Mouse (Mus musculus): Measurements from ENCODE around the gene Grem2.

Grem2 gene

DNA sequence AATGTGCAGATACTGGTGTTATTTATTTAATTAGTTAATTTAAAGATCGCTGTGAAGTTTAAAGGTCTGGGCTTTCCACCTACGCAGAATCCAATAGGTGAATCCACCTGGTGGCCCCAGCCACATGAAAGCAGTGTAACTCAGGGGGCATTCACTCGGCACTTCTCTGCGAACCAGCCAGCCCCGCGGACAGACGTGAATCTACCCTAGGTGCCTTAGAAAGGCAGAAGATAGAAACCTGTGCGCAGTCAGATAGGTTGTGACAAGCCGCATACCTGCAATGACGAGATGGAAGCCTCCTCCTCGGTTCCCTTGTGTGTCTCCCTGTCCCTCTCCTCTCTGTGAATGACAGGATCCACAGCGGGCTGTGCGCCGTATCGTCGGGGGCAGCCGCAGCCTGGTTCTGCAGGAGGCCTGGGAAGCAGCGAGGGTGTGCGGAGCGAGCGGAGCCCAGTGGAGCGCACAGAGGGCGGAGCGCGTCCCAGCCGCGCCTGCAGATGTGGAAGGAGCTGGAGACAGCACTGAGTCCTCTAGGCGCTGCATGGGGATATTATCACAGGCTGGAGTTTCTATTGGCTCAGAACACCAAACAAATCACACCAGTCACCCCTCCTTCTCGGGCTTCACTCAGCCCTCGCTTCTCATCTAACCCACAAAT is at the start of gene Grem2:
TSS of gene Grem2 (minus strand) at position 522 of the 658 bp plus-strand sequence.
- DNase-seq, result no peak

DNA sequence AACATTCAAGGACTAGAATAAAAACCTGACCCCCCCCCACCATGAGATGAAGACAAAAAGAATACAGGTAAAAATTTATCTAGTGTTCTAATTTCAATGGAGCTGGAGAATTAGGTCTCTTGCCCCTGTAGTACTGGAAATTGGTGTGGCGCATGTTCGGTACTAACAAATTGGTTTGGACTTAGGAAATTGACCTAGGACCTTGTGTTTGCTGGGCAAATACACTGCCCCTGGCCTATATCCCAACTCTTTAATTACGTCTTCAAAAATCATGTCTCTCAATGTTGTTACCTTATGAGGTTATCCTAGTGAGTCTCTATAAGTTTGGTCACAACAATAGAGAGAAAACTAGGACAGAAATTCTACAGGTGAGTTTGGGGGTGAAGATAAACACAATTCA is 38.2 kb upstream of the Grem2 start:
- no peak for DNase-seq

DNA sequence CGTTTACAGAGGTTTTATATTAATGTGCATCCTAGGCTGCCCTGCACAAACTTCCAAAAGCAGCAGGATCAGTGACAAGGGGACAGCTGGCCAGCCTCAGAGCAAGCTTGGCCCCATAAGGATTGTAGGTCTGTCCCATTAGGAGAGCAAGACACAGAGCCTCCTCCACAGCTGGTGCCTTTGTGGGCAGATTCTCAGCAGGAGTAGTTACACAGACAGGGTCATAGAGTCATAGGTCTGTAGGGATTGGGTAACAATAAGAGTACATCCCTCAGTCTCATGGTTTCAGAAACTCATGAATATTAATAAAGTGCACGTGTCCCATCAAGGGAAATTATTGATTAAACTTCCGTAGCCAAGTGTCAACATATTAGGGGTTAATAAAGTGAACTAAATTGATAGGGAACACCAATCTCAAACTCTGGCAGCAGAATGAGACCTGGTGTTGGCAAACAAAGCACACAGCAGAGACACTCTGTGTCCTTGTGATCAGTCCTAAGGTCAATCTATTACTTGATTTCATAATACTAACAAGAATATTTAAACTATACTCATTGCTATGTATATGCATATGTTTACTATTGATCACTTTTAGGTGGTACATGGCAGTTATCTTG is 9.5 kb upstream of the Grem2 start:
- no peak for DNase-seq

DNA sequence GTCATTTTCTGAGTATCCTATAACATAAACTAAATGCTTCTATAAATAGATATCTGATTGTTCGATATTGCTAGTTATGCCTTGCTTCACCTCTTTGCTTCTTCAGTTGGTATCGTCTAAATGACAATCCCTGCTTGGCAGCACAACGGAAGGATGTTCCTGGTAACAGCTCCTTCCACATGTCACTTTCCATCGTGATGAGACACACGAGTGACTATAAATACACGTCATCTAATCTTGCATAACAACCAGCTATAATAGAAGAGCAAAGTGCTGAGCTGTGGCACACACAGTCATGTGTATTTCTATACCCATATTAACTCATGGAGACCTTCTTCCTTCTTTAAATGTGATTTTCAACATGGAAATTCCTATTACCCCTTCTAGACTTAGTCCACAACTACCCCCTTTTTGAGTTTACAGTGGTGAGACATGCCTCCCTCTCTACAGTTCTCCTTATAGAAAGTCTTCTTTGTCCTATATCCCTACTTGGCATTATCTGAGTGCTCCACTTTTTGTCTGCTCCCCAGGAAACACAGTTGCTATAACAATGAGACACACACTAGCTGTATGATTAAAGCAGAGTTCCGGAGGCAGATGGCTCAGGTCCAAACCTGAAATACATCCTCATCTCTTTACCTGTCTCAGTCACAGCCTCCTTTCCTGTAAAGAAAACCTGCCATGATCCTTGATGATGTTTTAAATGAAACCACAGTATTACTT is 8.0 kb upstream of the Grem2 start:
- DNase-seq, result no peak

DNA sequence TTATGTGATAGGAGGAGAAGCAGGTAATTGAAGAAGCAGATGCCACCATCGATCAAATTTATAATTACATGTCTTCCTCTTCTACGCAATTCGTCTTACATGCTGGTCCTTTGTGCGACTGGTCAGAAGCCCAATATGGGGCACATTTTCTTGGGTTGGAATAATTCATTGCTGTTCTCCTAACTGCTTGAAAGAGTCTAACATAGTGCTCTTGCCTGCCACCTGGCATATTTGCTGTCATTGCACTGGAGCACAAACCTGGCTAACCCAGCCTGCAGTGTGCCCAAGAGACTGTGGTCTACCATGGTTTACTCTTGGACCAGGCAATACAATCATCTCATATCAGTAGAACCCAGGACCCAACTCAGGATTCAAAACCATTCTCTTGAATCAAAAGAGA is 2.7 kb downstream of the Grem2 start:
- DNase-seq, result no peak

DNA sequence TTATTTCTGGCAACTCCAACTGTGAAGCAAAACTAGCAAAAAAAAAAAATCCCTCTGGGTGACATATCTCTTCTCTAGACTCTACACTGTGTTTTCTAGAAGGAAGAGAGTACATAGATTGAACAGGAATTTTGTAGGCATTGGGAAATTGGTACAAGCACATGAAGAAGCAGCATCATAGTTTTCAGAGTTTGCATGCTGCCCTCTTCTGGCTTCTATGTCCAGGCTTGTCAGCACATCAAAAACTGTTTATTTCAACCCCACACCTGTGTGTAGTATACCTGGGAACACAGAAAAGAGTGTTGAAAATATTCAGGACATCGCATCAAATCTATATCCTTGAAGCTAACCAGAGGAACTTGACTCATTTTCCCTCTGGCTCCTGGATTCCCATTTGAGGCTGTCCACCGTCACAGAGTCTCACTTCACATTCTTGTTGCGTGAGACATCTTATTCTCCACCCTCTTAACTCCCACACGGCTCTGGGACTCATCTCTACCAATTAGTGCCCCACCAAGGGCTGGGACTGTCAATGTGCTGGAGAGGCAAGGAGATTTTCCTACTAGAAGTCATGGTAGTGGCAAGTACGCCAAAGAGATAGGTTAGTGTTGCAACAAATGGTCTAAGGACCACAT is 3.3 kb downstream of the Grem2 start:
- DNase-seq, result no peak

DNA sequence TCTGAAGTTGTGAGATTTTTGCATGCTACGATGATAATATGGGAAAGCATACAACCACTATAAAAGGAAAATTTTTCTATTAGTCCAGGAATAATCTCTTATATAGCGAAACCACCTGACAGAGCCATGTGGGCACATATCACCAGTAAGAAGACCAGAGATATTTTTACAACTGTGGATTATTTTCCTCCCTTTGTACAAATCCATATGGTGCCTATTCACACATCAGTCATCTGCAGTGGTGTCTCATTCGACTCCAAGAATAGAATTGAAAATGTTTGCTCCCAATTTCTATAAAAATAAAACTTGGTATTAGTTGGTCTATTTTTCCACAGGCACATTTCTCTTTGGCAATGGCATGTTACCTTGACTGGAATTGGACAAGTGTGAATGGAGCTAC is 11.8 kb downstream of the Grem2 start:
- no peak for DNase-seq

DNA sequence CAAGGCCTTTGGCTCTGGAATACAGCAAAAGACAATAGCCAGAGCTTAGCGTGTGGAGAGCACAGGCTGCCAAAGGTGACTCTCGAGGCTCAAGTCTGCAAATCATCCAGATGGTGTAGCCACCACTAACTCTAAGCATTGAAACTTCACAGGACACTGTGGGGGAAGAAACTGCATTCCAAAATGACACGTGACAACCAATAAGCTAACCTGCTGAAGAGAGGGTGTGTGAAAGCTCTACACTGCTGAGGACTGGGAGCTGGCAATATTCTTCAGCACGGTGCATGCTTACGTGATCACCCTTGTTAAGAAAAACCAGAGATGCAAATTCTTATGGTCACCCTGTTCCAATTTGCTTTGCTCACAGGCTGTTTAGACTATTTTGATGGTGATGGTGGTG is 13.4 kb downstream of the Grem2 start:
- DNase-seq, result no peak

DNA sequence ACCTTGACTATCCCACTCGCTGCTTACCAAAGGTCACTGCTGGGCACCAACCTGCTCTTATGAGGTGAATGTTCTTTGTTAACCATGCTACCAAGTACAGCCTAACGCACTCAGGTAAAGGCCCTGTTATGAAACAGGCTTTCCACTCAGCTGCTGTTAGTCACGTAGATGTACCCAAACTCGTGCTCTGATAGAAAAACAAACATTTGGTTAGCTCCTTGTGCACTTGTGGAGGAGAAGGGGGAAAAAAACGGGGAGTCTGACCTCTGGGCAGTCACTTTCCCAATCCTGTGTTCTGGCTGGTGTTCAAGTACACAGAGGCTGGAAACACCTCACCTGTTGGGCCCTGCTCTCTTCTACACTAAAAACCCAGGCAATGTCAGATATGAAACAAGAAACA is 14.0 kb downstream of the Grem2 start:
- no peak for DNase-seq

DNA sequence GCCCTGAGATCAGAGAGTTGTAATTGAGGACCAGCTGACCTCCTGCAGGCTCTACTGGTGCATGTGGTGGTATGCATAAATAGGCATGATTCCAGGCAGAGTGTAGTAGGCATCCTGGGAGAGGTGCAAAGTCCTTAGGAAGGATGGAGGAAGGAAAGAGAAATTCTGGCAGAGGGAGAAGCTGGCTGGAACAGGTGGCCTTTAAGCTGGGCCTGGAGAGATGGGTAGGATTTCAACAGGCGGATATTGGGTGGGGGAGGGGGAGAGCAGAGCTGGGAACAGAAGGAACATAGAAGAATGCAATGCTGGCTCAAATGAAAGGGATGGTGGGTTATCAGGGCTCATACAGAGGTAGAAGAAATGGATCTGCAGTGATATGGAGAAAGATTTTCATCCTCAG is 18.9 kb downstream of the Grem2 start:
- no peak for DNase-seq

DNA sequence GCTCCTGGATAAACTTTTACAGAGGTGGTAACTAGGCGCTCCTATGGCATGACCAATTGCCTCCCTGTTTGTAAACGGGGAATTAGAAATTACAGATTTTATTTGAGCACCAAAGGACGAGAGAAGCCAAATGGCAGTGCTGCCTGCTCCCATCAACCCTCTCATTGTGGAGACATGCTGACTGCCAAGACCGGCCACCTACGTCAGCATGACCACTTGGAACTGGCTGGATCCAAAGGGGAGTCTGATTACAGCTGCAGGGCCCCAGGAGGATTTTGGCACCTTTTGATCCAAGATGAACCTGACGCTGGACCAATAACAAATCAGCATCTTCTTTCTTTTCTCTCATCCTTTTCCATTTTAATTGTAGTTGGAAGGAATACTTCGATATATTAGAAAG is 29.1 kb downstream of the Grem2 start:
- DNase-seq, result no peak

DNA sequence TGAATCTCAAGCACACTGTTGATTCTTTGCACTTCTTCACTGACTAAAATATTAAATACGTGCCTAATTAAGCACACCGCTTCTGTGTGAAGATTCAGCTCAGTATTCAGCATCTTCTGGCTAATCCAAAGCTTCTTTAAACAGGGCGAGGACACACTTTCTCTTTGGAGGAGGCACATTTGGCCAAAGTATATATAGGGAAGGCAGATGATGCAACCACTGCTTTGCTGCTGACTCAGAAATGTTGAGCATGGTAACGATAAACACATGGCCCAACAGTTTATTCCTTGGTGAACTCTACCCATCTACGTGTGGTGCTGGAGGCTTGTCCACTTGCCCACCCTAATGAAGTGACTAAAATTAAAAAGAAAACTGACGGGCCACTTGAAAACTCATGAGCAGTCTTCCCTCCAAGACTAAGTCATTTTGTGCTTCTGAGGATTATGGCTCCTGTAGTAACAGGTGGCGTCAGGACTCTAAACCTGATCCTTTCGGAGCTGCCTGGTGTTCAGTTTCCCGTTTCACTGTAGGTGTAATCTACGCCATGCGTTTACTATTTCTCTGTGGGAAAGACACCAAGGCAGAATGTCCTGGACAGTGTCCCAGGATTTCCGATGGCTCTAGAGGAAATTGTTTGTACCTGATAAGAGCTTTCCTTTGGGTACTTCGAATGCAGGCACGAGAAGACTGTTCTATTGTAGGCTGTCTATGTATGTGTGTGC is 32.8 kb downstream of the Grem2 start:
- no peak for DNase-seq

DNA sequence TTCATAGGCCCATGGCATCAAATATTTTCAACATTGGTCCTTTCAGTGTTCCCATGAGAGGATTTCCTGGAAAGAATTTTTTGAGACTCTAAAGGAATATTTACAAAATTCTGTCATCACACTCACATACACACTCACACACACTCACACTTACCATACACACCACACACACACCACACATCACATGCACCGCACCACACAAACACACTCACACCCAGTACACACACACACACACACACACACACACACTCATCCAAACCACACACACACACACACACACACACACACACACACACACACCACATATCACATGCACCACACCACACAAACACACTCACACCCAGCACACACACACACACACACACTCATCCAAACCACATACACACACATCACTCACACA is 33.5 kb downstream of the Grem2 start:
- no peak for DNase-seq

DNA sequence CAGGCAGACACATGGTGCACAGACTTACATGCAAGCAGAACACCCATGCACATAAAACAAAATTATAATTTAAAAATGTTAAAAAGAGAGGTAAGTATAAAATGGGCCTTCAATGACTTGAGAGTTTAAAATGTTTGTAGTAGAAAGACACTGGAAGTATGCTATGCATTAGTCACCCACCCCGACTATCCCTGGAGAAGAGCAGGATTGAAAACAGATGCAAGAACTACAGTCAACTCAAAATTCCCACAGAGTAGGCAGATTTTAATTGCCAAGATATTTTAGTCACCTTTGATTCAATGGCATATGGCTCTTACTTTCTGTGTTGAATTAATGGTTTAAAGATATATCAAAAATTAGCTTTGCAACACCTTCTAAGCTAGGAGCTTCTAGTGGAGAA is 39.1 kb downstream of the Grem2 start:
- DNase-seq, result no peak

DNA sequence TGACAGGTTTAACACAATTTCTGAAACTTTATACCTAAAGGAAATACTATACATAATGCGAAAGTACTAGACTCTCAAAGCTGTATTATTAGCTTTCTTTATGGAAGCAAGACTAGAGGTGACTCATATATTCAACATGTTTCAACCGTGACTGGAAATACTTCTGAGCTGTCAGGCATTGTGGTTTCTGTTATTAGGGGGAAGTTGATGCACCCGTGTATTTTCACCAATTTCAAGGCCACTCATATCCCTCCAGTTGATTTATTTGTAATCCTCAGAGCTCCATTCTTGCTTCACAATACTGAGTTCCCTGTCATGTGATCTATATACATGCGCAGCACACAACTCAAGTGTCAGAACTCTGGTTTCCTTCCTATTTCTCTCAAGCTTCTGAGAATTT is 46.4 kb downstream of the Grem2 start:
- no peak for DNase-seq

DNA sequence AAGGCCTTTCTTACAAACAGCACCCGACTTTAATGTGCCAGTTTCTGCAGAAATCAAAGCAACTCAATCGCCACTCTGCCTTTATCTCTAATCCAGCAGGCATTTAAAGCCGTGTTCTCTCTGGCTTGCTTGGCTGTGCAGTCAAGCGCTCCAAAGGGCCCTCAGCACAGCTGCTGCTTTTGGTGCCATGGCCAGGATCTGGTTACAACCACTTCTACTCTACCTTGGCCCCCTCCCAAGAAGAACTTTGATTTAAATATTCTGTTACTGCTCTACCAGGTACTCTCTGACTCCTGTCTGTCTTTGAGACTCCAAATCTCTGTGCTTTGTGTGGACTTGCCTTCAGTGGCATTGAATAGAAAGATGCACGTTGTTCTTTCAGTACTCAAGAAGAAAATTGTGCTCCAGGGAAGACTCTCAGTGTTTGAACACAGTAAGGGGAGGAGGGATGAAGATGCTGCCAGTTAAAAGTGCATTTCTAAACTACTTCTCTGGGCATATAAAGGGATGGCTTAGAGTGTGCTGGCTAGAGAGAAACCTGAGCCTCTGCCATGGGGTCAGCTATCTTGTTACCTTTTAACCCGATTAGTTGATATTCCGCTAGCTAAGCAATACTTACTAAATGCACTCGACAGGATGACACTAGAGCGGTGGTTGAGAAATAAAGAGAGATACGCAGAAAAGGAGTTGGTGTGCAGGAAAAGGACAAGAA is 61.1 kb downstream of the Grem2 start:
- no peak for DNase-seq

DNA sequence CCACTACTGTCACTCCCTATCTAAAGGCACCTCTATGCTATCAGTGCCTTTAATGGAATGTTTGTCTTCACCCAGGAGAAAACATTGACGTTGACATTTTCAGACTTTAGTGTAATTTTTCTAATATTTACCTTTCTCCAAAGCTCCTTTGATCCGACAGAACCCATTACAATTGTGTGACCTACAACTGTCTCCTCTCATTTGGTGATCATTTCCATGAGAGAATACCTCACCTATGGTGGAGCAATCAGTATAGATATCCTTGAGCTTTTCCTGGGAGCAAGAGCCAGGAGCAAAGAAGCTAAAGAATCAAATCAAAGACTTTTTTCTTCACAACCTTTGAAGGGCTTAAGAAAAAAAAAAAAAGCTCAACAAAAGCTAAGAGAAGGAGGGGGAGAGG is 65.4 kb downstream of the Grem2 start:
- no peak for DNase-seq

DNA sequence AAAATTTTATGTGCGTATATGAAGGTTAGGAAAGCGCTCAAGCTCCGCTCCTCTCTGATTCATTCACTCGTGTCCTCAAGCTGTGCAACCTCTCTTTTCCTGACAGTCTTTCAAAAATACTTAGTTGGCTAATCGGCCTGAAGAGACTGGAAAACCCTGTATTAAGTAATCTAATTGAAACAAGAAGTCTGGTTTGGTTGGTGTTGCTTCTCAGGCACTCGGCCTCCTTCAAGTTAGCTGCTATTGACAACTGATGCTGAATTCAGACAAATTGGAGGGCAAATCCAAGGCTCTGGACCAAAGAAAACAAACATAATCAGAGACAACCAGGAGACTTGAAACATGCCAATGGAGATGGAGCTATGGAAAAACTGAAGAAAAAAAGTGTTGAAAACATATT is 76.8 kb downstream of the Grem2 start:
- DNase-seq, result no peak

DNA sequence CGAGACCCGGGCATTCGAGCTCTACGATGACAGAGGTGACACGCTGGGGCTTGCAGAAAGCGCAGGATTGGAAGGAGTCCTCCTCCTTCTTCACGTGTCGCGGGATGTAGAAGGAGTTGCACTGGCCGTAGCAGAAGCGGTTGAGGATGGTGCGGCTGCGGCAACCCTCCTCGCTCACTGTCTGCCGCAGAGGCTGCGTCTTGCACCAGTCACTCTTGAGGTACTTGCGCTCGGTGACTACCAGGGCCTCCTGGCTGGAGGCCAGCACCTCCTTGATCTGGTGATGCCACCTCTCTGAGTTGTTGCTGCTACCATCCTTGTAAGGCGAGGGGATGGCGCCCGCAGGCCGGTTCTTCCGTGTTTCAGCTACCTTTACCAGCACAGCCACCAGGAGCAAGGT is 84.8 kb downstream of the Grem2 start:
- DNase-seq, result no peak

DNA sequence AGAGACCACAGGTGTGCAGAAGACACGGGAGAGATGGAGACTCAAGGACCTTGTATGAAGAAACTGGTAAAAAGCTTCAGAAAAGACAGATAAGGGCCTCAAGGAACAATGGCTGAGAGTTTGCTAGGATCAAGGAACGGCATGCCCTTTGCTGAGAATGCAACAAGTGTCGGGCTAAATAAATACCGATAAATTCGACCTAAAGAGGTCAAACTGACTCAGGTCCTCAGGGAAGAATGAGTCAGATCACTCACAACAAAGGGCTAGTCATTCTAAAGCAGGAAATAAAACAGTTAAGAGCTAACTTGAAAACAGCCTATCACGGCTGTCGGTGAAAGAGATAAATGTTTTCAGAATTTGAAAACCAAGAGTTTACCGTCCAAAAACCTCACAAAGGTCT is 95.1 kb downstream of the Grem2 start:
- no peak for DNase-seq

DNA sequence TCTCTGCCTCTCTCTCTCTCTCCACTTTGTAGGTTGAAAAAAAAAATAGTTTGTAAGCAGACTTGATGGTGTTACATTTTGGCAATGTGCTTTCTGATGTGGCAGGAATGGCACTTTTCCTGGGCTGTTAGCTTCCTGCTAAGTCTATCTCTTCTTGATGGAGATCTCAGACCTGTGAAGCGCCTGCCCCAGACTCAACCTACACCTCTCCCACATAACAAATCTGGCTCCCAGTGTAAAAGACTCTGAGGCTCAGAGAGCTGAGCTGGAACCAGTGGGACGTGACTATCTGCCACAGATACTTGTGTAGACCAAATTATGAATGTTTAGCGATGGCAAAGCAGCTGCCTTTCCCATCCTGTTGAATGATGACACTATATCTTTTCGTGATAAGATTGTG is 109.8 kb downstream of the Grem2 start:
- no peak for DNase-seq

DNA sequence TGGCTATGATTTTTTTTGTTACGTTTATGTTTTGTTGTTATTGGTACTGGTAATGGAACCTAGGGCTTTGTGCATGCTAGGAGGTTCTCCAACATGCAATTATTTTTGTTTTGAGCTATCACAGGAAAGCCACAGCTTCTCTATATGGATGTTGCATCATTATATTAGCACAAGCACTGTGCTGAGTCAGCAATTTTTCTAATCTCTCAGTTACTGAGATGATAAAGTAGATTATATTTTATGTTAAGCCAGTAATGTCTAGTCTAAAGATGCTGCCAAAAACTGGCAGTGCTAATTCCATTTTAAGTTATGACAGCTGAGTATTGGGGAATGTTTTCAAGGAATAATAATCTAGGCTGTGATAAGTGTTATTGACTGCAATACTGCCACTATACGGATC is 133.0 kb downstream of the Grem2 start:
- DNase-seq, result no peak
